Comparison of ENCODE assay signal across 21 mouse cellular contexts in the genomic region with DNA sequence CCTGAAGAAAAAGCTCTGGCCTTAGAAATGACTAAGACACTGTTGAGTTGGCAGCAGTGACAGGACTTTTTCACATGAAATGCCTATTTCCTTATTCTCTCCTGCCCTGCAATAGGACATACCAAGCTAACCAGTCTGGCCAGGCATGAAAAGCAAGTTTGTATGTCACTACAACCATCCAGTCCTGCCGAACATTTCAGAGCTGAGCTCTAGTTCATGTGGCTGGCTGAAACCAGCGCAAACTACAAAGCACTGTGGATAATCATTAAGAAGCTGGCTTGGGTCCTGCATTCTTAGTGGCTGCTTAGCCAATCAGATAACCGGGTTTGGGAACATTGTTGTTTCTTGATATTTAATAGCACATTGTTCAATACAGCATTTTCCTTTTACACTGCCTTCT. TPM values are rescaled to one million over a fixed set of nuclear protein-coding genes. Genes with fewer than 3 reads are reported as not detected.
DNase-seq lines count a peak whose midpoint lies in the region; ATAC-seq and TF ChIP-seq lines count a peak whose summit lies in the region.
"Had no signal": no experiment of that assay in that cellular context is flagged by ENCODE, and none has a peak within 500 bp of the region (broad histone marks: within the 10 kb centered on the region; RNA-seq: fewer than 3 reads in every experiment).

No protein-coding gene starts in this region.

- no peaks in the 10 kb centered on the region for H3K36me3 ChIP-seq in forebrain, embryonic 16.5 days (ENCODE audit: control insufficient read depth, insufficient read depth)
- H3K36me3 ChIP-seq: neural tube, embryonic 13.5 days had no signal

- peaks cover 8% of the 10 kb centered on the region for H3K4me1 ChIP-seq in forebrain, embryonic 16.5 days (replicated peaks; ENCODE audit: control insufficient read depth, insufficient read depth, low read length)

- H3K9me3 ChIP-seq in forebrain, embryonic 16.5 days (ENCODE audit: control insufficient read depth, low read length), result no peaks in the 10 kb centered on the region
- H3K9me3 ChIP-seq: neural tube, embryonic 13.5 days had no signal

- H3K4me2 ChIP-seq in forebrain, embryonic 16.5 days (ENCODE audit: low read length), result no peak overlapping the region

- H3K27me3 ChIP-seq in forebrain, embryonic 16.5 days (replicated peaks; ENCODE audit: control insufficient read depth, insufficient read depth, low read length), result no peaks in the 10 kb centered on the region

- peak; percentile 5 for DNase-seq in lung, postnatal 10 days
- DNase-seq in lung, postnatal 36 days, result no peak
- DNase-seq in kidney, adult 8-10 months, result peak; percentile 74
- peak; percentile 71 to 83 for DNase-seq in kidney, postnatal 36 days
- no peak for DNase-seq in gastrocnemius, postnatal 14 days
- no peak for DNase-seq in left cerebral cortex, adult 2 months (ENCODE audit: extremely low spot score in 1 of 2, low spot score in 2 of 2)
- DNase-seq in frontal cortex, postnatal 10 days (ENCODE audit: low spot score in 2 of 2), result no peak
- DNase-seq: adrenal gland, postnatal 14 days; cerebellum, adult 9-11 months; gastrocnemius, postnatal 10 days; lung, adult 2 months; right cerebral cortex, postnatal 4 days; thymus, adult 2 months had no signal

- TF ChIP-seq CTCF in left cerebral cortex, adult 2 months (IDR thresholded peaks at IDR 0.05), result no peak

- WGBS in forebrain, embryonic 16.5 days, result 31% methylated on average over 3 of the region's 3 CpGs

- peak; percentile 68; the same call in 1 of the 2 replicates for ATAC-seq in forebrain, embryonic 16.5 days

- no peak overlapping the region for H3K9ac ChIP-seq in forebrain, embryonic 16.5 days (replicated peaks; ENCODE audit: low read depth, low read length)
- H3K9ac ChIP-seq: neural tube, embryonic 13.5 days had no signal

- intact Hi-C loops in gastrocnemius, postnatal 14 days (cut with DNase I; ENCODE audit: low total_unique reads), result loop anchor here (2.0 kb wide), 1 partner anchor 368 kb away; no protein-coding TSS in a partner anchor
- intact Hi-C loops in left cerebral cortex, adult 2 months (cut with DNase I), result loop anchor here (1.0 to 10.0 kb wide), 2 partner anchors 367 to 512 kb away; no protein-coding TSS in a partner anchor

- H3K4me3 ChIP-seq in forebrain, embryonic 16.5 days (replicated peaks; ENCODE audit: low read length), result no peak overlapping the region
- H3K4me3 ChIP-seq in left cerebral cortex, adult 2 months, result no peak overlapping the region
- H3K4me3 ChIP-seq: layer of hippocampus, adult 2 months; neural tube, embryonic 13.5 days had no signal

- H3K27ac ChIP-seq in forebrain, embryonic 16.5 days (ENCODE audit: low read length), result no peak overlapping the region
- no peak overlapping the region for H3K27ac ChIP-seq in left cerebral cortex, adult 2 months
- H3K27ac ChIP-seq: layer of hippocampus, adult 2 months; neural tube, embryonic 13.5 days had no signal

RNA-seq across cellular contexts. Expression of a gene that starts 13.5 kb away (rescaled TPM):
- not detected in 2 replicates for polyA plus RNA-seq in forebrain, embryonic 16.5 days (2015; fragmentation: Nextera tagmentation; extraction: Ambion mirVana)
- total RNA-seq in gastrocnemius, postnatal 14 days (2021), result 10 to 100 TPM; 12.7 to 15.3 TPM
- total RNA-seq in left cerebral cortex, adult 2 months (2021), result 1 to 10 TPM; 5.0 to 6.8 TPM
- total RNA-seq: adrenal gland, postnatal 14 days; megakaryocyte-erythroid progenitor cell, adult 5-6 weeks; MEL; monocyte, adult 5-6 weeks had no signal
- polyA plus RNA-seq: CD4-positive, CD25-positive, alpha-beta regulatory T cell, adult 4 months; heart, postnatal 0 days; neural tube, embryonic 13.5 days had no signal

Comparison
In these comparisons a context has a peak if more than half of its experiments do, and no peak if none do; other contexts are left out.
1. DNase-seq: peak in lung, postnatal 10 days (single experiment), kidney, adult 8-10 months (2 of 2) and kidney, postnatal 36 days (2 of 2); none in lung, postnatal 36 days (single experiment), gastrocnemius, postnatal 14 days (single experiment), left cerebral cortex, adult 2 months (0 of 2) and frontal cortex, postnatal 10 days (0 of 2).